Mouse (Mus musculus) cerebellum, adult 2 months (tissue): ENCODE data around the gene Flnc.

Experiments used
- CTCF ChIP-seq: fragments of 200-500 bp; IDR thresholded peaks from 2 replicates; pipeline ENCODE4 v1.5.1; 2011; ENCODE audit warnings: low read depth, mild to moderate bottlenecking, control low read depth, low read length, moderate library complexity, borderline replicate concordance; ENCODE audit not compliant: insufficient read depth
- POLR2A ChIP-seq: fragments of 200-500 bp; IDR thresholded peaks from 2 replicates; pipeline ENCODE4 v1.6.1; 2011; ENCODE audit warnings: low read length, control low read depth, borderline replicate concordance; ENCODE audit not compliant: insufficient read depth

- TF ChIP-seq CTCF: no peak
- TF ChIP-seq POLR2A: peak; percentile 55
Observed at GRCm38 (mm10) chr6:29467583-29468354, 34.7 kb downstream of the Flnc start, which contains the start of gene Atp6v1f.
